Comparison of ENCODE assay signal across 11 mouse cellular contexts in the genomic region with DNA sequence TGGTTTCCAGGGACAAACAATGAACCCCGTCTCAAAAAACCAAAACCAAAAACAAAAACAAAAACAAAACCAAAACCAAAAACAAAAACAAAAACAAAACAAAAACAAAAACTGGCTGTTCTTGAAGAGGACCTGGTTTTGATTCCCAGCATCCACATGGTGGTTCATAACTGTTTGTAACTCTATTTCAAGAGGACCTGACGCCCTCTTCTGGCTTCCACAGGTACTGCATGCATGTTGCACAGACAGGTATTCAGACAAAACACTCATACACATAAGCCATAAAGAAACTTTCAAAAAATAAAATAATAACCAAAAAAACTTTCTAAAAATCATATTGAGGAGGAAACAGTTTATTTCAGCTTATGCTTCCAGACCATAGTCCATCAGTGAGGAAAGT. TPM values are rescaled to one million over a fixed set of nuclear protein-coding genes. Genes with fewer than 3 reads are reported as not detected.
DNase-seq lines count a peak whose midpoint lies in the region; TF ChIP-seq lines count a peak whose summit lies in the region.
"Had no signal": no experiment of that assay in that cellular context is flagged by ENCODE, and none has a peak within 500 bp of the region (broad histone marks: within the 10 kb centered on the region; RNA-seq: fewer than 3 reads in every experiment).

No protein-coding gene starts in this region.

- H3K36me3 ChIP-seq in kidney, adult 2 months (ENCODE audit: control insufficient read depth, insufficient read depth, low read length): no peaks in the 10 kb centered on the region

- H3K4me1 ChIP-seq in kidney, adult 2 months (ENCODE audit: control insufficient read depth, insufficient read depth, low read length): peaks cover 5% of the 10 kb centered on the region

- H3K27ac ChIP-seq in kidney, adult 2 months (ENCODE audit: insufficient read depth, low read depth, low read length): no peak overlapping the region
- H3K27ac ChIP-seq: macrophage had no signal

- no peak for TF ChIP-seq POLR2A in kidney, adult 2 months (IDR thresholded peaks at IDR 0.05; ENCODE audit: low read depth, low read length)
- no peak for TF ChIP-seq POLR2A in brain, embryonic 14.5 days (IDR thresholded peaks at IDR 0.05; ENCODE audit: borderline replicate concordance, extremely low read depth, insufficient read depth, insufficient read length, poor library complexity, severe bottlenecking)

- no peak overlapping the region for H3K4me3 ChIP-seq in kidney, adult 2 months (ENCODE audit: insufficient read depth, low read depth, low read length)

- peak; percentile 18; the same call in 1 of the 2 replicates for TF ChIP-seq CTCF in kidney, adult 2 months (conservative IDR thresholded peaks at IDR 0.05; ENCODE audit: insufficient read depth, insufficient read length, low read depth, low read length)
- peak; percentile 36; the same call in 1 of the 2 replicates for TF ChIP-seq CTCF in brain, embryonic 14.5 days (IDR thresholded peaks at IDR 0.05; ENCODE audit: borderline replicate concordance, extremely low read depth, insufficient read depth, insufficient read length)

- no peak for DNase-seq in kidney, adult 2 months
- no peak for DNase-seq in kidney, adult 11 months
- DNase-seq in thymus, postnatal 4 days: peak; percentile 37
- DNase-seq in thymus, adult 18-20 months: no peak
- DNase-seq in brain, embryonic 14.5 days (ENCODE audit: low read depth): no peak
- DNase-seq in ovary, postnatal 10 days (ENCODE audit: low spot score): no peak
- DNase-seq in adrenal gland, adult 18-20 months (ENCODE audit: low spot score in 2 of 2): no peak
- DNase-seq: adrenal gland, postnatal 36 days; cerebellum, adult 11-12 months; kidney, adult 9 months had no signal

- WGBS in kidney, adult 2 months: 60% methylated on average over 2 of the region's 2 CpGs

- no peaks in the 10 kb centered on the region for H3K27me3 ChIP-seq in kidney, adult 2 months (replicated peaks; ENCODE audit: control insufficient read depth, insufficient read depth, low read length)

RNA-seq across cellular contexts. Expression of gene Smurf2, which starts 8.4 kb away (rescaled TPM):
- polyA plus RNA-seq in kidney, adult 2 months (2012; rRNA removed): 12.1 and 14.7 TPM in 2 replicates
- 23.6 and 29.5 TPM in 2 replicates for polyA plus RNA-seq in brain, embryonic 14.5 days (2012; rRNA removed)
- 10 to 100 TPM; 34.7 to 38.7 TPM for total RNA-seq in adrenal gland, adult 18-20 months (2021)
